Mouse (Mus musculus) natural killer cell, adult 2 months (primary cell): ENCODE results near the gene Mki67.
"Not testable (repeated sequence)": the region's sequence is repeated elsewhere in the genome, so short reads cannot be mapped to it uniquely, and the experiment has no call there.

Source experiments
- DNase-seq, 2 experiments: peaks; one replicate each; pipeline ENCODE4 v3.0.0; 2022; ENCODE audit warnings: low spot score in 2 of 2

Gene Mki67

DNA sequence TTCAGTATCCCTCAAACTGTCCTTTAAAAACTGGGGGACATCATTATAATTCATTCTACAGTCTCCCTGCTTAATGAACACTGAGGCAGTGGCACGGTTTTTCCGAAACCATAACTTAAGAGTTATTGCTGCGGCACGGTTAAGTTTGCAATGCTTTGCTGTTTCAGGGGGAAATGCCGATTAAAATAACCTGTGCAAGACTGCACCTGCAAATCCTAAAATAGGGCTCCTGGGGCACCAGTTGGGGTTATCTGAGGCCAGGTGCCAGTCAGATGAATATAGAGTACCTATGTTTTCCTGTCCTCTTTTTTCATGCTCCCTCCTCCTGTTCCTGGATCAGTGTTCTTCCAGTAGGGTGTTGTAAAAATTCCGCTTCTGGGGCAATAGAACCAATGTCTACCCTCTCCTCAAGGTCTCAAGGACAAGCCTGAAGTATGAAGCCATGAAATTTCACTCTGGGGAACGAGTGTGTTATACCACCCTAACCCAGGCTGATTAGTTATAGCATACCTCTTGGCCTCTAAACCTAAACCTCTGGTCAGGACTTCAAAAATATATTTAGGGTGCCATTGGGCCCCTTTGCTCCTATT lies 902 bp upstream of the Mki67 start:
- no peak for DNase-seq

DNA sequence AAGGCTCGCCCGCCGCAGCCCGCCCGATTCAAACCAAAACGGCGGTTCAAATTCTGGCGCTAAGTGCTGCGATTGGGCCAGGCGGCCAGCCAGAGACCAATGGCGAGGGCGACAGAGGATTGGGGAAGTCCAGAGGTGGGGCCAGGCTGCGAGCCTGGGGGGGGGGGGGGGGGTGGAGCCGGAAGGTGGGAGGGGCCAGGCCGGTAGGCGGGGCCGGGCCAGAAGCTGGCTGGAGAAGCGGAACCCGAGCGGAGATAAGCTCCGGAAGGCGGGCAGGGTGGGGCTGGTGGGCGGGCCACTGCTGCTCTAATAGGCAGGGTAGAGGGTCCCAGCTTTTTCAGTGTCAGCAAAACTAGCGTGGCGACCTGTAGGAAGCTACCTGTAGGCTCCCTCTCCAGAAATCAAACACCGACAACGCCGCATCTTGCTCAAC lies 300 bp upstream of the Mki67 start:
- DNase-seq: peak; percentile 85 to 88

DNA sequence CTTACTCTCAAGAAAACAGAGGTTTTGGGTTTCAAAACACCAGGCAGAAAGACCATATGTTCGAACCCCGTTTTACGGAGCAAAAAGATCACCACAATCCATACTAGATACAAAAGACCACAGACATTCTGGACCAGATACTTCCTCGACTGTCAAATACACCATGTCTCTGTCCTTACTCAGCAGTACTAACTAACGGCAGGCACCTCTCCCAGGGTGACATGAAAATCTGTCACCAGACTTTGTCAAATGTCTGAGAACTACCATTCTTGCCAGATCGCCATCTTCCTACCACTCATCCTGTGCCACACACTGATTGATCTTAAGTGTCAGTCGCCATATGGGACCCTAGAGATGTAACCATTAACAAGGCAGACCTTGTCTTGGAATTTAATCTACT lies 995 bp downstream of the Mki67 start:
- DNase-seq: no peak

DNA sequence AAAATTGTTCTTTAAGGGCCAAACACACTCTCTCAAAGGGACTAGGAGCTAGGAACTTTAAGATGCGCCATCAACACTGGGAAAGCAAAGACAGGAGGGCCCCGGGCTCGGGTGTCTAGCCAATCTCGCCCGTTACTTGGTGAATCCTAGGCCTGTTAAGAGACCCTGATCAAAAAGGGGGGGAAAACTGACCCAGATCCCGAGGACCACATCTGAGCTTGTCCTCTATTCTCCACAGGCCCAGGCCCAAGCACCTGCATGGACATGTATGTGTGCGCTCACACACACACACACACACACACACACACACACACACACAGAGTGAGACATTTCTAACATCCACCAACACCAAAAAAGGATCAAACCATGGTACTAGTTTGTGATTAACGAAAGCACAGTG lies 2.8 kb downstream of the Mki67 start:
- DNase-seq: no peak

DNA sequence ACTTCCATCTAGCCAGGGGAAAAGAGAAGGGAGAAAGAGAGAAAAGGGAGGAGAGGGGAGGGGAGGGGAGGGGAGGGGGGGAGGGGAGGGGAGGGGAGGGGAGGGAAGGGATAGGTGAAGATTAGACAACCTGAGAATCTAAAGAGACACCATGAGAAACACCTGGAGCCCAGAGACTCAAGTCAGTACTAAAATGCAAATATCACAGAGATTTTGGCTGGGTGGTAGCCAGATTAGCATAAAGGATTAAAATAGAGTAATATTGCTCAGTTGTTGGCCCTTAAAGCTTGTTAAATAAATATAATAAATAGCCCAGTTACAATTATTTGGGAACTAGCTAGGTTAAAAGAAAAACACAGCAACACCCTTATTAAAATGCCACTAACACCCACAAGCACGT lies 3.6 kb downstream of the Mki67 start:
- DNase-seq: no peak

DNA sequence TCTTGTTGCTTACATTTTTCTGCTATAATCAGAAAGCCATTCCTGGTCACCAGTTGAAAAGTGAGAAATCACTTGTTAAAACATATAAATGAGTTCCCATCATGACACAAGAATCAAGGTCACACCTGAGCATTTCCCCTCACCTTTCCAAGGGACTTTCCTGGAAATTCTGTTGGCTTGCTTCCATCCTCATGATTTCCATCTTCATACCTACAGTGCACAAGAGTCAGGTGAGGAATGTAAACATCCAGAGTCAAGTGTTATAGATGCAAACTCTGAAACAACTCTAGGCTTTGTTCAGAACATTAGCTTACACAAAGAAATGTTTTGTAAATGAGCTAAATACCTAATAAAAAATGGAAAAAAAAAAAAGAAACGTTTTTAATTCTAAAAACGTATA lies 5.5 kb downstream of the Mki67 start:
- DNase-seq: no peak

DNA sequence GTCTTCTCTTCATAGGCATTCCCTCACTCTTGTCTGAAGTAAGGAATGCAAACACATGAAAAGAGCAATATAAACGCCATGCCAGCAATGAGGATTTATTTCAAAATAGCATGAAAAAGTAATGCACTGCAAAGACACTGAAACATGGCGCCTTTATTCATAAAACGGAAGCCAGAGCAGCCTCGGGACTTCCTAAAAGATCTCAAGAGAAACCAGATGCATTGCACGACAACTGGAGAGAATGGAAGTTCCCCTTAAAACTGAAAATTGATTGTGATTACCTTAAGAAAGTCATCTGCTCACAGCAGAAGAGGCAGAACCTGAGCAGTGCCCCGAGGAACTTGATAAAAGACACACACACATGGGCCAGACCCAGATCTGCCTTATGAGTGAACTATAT lies 10.4 kb downstream of the Mki67 start:
- no peak for DNase-seq

DNA sequence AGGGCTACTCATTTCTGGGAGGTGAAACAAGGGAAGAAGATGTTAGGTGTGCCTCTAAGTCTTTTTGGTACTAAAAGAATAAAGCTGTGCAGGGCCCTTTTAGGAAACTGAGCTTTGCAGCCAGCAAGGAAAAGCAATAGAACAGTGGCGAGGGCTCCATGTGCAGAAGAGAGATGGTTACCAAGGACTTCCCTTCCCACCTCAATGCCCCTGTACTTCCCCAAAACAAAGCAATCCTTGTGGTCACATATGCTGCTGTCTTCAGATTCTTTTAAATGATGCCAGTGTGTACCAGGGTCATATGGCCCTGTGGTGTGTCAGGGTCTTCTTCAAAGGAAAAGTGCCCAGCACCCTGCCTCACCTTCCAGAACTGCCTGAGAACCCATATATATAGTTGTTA lies 11.1 kb downstream of the Mki67 start:
- no peak for DNase-seq

DNA sequence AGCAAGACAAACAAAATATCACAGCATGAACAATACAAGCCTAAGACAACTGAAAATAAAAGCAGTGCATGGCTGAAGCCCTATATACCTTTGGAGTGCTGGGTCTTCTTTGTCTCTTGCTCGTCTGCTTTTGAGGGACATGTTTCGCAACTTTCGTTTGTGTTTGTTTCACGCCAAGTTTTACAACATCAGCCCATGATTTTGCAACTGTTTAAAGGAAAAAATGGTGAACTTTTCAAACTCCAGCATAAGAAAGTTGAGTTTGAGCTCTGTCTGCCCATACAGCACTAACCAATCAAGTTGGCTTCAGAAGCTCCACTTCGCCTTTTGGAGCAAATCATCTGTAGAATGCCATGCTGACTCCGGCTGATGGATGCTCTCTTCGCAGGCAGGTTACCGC lies 11.9 kb downstream of the Mki67 start:
- DNase-seq: no peak

DNA sequence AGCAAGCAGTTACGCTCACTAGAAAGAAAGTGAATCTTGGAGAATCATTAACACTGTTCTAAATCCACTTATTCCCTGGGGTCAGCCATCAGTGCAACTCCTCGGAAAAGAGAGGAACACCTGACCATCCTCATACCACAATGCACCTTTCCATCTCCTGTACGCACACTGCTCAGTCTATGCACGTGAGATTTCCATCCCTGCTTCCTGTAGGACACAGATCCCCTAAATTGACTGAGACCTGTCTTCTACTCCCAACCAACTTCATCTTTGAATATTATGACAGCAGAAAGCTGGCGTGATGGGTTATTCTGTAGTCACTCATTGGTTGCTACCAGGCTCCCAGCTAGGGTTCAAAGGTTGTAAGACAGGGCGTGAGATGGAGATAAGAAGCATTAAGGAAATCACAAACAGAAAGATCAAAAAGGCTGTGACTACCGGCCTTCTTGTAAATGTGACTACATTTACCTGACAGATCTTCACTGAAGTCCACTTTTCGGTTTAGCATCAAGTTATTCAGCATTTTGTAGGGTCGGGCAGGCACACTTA lies 12.5 kb downstream of the Mki67 start:
- no peak for DNase-seq

DNA sequence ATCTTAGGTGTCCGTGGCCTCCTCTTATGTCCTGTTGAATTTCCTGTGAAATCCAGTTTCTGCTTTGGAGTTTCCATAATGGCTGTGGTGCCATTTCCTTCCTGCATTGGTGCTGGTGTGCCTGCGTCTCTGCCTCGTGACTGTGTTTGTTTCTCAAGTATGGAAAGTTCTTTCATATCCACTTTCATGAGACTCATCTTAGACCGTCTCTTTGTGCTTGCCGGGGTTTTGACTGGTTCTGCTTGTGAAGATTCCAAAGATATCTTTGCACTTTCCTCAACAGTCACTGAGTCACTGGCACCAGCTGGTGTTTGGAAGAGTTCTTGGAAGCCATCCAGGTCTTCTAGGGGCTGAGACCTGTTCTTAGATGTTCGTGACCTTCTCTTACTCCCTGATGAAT lies 16.8 kb downstream of the Mki67 start:
- not testable (repeated sequence) for DNase-seq

DNA sequence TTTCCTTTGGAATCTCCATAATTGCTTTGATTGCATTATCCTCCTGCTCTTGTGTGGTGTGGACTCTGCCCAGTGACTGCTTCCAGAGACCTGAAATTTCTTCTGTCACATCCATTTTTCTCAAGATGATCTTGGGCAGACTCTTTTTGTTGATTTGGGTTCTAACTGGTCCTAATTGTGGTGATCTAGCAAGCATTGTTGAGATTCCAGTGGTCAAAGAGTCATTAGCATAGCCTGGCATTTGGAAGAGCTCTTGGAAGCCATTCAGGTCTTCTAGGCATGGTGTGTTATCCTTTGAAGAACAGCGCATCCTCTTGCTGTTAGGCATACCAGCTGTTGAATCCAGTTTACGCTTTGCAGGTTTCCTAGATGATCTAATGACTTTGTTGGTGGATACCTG lies 17.8 kb downstream of the Mki67 start:
- no peak for DNase-seq

DNA sequence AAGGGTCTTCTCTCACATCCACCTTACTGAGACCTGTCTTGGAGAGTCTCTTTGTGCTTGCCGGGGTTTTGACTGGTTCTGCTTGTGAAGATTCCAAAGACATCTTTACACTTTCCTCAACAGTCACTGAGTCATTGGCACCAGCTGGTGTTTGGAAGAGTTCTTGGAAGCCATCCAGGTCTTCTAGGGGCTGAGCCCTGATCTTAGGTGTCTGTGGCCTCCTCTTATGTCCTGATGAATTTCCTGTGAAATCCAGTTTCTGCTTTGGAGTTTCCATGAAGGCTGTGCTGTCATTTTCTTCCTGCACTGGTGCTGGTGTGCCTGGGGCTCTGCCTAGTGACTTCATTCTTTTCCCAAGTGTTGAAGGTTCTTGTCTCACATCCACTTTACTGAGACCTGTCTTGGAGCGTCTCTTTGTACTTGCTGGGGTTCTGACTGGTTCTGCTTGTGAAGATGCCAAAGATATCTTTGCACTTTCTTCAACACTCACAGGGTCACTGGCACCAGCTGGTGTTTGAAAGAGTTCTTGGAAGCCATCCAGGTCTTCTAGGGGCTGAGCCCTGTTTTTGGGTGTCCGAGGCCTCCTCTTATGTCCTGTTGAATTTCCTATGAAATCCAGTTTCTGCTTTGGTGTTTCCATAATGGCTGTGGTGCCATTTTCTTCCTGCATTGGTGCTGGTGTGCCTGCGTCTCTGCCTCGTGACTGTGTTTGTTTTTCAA lies 19.0 kb downstream of the Mki67 start:
- not testable (repeated sequence) for DNase-seq

DNA sequence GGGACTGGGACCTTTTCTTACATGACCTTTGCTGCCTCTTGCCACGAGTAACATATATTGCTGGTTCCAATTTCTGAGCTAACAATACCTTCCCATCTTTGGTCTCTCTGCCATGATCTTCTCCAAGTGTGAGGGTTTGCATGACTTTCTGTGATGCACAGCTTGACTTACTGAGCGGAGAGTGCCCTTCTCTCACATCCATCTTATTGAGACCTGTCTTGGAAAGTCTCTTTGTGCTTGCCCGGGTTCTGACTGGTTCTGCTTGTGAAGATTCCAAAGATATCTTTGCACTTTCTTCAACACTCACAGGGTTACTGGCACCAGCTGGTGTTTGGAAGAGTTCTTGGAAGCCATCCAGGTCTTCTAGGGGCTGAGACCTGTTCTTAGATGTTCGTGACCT lies 20.0 kb downstream of the Mki67 start:
- no peak for DNase-seq

DNA sequence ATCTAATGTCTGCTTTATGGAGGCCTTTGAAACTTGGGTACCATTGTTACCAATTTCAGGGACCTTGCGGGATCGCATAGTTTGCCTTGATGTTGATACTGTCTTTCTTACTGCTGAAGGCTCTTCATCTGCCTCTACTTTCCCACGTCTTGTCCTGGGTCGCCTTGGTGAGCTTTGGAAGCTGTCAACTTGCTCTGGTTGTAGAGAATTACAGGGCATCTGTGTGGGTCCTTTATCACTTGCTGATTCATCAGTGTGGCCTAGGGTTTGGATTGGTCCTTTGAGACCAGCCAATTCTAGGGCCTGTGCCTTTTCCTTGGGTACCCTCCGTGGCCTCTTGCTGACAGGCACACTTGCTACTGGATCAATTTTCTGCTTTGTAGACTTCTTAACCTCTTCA lies 21.4 kb downstream of the Mki67 start:
- DNase-seq: no peak

DNA sequence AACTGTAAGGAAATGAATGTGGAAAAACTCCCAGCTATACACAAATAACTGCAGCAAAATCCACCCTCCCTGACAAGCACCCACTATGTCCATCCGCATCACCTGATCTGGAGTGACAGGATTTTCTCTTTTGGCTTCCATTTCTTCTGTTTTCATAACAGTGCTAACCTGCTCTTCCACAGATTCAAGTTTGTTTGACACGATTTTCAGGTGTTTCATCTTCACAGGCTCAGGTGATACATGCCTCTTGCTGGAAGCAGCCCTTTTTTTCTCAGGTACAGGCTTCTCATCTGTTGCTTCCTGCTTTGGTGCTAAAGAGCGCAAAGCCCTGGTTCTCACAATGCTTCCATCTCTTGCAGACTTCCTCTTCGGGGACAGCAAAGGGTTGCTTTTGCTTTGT lies 22.0 kb downstream of the Mki67 start:
- no peak for DNase-seq

DNA sequence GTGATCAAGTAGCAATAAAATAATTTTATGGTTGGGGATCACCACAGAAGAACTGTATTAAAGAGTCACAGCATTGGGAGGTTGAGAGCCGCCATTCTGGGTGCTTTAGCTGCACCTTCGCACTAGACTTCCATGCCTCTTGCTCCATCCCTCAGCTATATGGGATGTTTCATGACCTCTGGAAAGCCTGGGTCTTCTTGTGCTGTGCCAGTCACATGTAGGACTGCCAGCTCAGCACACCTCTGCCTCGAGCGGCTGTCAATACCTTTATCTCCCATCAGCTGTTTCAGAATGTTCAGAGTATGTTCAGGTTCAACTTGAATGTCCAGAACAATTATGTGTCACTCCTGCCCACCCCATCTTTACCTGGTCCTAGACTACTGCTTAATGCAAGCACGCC lies 24.2 kb downstream of the Mki67 start:
- DNase-seq: no peak

DNA sequence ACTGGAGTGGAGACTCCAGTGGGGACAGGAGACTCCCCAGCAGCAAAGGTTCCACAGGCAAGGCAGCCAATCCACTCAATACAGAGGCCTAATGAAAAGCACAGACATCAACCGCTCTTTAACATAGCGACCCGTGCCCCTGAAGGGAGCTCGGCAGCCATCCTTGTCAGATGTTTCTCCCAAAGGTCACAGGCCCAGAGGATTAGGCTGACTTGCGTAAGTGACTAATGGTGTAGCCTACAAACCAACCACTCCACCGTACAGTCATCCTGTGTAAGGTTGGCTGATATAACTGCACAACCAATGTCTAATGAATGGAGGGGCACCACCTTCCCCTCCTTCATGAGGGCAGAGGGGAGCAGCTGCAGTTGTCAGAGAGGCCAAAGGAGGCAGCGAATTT lies 26.8 kb downstream of the Mki67 start:
- no peak for DNase-seq

DNA sequence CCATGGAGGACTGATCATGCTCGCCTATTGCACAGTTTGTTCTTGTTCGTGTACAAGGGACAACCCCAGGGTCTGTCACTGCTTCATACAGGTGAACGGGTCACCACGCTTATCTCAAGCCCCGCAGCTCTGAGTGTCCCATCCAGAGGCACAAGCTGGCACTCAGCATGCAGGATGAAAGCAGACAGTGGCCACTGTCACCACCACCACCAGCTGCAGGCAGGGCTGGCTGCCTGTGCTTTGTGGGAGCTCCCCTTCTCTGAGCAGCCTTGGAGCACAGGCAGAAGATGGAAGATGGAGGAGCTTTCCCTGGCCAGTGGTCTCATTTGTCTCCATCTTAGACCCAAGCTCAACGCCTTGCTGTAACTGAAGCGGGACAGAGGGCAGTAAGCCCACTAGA lies 31.2 kb downstream of the Mki67 start:
- DNase-seq: no peak

DNA sequence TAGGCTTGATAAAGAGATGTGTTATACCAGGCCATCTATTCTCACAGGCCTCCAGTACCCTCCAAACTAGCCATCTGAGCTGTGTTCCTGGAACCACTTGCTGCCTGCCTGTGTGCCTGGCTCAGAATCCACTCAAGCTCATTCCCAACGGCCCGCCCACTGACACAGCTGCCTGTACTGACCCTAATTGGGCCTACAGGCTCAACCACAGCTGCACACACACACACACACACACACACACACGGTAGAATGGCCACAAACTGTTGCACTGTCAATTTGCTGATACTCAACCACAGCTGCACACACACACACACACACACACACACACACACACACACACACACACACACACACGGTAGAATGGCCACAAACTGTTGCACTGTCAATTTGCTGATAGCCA lies 32.1 kb downstream of the Mki67 start:
- not testable (repeated sequence) for DNase-seq

DNA sequence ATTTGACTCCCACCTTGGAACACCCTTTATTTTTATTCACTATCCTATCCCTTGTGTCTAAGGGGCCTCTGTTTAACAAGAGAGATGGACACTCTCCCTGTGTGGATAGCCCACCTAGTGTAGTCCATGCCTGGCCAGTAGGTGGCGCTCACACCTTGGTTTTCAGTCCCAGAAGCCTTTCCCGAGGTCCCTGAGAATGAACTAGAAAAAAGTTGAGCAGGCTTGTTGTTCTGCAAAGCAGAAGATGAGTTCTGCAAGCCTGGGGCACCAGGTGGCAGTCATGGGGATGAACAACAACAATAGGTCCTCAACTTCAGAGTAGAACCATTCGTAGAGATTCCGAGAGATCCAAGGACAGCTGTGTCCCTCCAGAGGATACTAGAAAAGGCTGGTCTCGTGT lies 35.8 kb downstream of the Mki67 start:
- DNase-seq: peak; percentile 35 to 52

DNA sequence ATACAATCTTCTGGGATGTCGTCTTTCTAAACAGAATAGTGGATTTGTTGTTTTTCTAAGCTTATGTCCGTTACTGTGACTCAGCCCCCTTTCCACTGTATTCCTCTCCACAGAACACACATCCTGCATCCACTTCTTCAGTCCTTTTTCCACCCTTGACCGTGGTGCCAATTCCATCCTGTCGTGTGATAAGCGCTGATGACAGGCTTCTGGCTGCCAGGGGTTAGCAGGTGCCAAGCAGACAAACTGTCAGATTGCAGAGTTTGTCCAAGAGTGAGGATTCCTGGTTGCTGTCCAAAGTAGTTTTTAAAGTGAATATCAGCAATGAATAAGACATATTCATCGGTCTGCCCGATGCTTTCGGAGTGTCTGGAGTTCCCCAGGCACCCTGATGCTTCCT lies 39.4 kb downstream of the Mki67 start:
- no peak for DNase-seq

DNA sequence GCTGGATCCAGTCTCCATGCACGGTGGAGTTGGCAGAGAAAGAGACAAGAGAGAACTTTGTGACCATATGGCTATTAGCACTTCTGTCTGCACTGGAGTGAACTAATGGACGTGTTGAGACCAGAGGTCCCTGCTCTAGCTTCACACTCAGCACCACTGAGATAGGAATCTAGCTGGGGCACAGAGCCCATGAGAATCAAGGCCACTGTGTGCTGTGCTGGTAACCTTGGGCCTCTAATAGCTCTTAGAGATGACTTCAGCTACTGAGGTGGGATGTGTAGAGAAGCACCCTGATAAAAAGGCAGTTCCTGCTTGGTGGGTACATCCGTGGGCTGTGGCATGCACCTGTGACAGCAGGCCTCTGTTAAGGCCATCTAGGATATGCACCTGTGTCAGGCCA lies 42.6 kb downstream of the Mki67 start:
- DNase-seq: no peak
